Mouse (Mus musculus): ENCODE results near the gene Zfp866. TPM values are rescaled to one million over a fixed set of nuclear protein-coding genes. Genes with fewer than 3 reads are reported as not detected.

Zfp866 gene
- polyA plus RNA-seq, 1 experiment from 2014 or later = 30.6 TPM

- no peak overlapping the region for H3K27ac ChIP-seq (replicated peaks)
These were observed 5.9 kb upstream of the Zfp866 start for GRCm38 (mm10) chr8:69796721-69797345.

GRCm38 (mm10) chr8:69794901-69795300 lies 3.9 kb upstream of the Zfp866 start:
- no peaks in the 10 kb centered on the region for H3K9me3 ChIP-seq (replicated peaks)
- ATAC-seq (ENCODE audit: insufficient number of reproducible peaks, low FRiP score, low TSS enrichment, low read depth) = no peak
- no peak overlapping the region for H3K27ac ChIP-seq (replicated peaks)
- no peak overlapping the region for H3K4me3 ChIP-seq (replicated peaks)
- peaks cover 62% of the 10 kb centered on the region for H3K36me3 ChIP-seq
- no peak overlapping the region for H3K9ac ChIP-seq
- H3K4me1 ChIP-seq = peaks cover 23% of the 10 kb centered on the region
- H3K27me3 ChIP-seq = no peaks in the 10 kb centered on the region
- 93% methylated on average over 6 of the region's 6 CpGs for WGBS
- no peak overlapping the region for H3K4me2 ChIP-seq (replicated peaks)

More at GRCm38 (mm10) chr8:69796721-69797345, 5.9 kb upstream of the Zfp866 start:
- no peak overlapping the region for H3K4me2 ChIP-seq (replicated peaks)
- WGBS = 92% methylated on average over 16 of the region's 16 CpGs
- H3K9ac ChIP-seq = no peak overlapping the region
- no peak for ATAC-seq (ENCODE audit: insufficient number of reproducible peaks, low FRiP score, low TSS enrichment, low read depth)
- peaks cover 16% of the 10 kb centered on the region for H3K4me1 ChIP-seq
- no peaks in the 10 kb centered on the region for H3K27me3 ChIP-seq
- peaks cover 79% of the 10 kb centered on the region for H3K36me3 ChIP-seq
- no peaks in the 10 kb centered on the region for H3K9me3 ChIP-seq (replicated peaks)
- no peak overlapping the region for H3K4me3 ChIP-seq (replicated peaks)

GRCm38 (mm10) chr8:69794096-69794495 lies 3.1 kb upstream of the Zfp866 start:
- H3K4me1 ChIP-seq = peaks cover 25% of the 10 kb centered on the region
- no peak for ATAC-seq (ENCODE audit: insufficient number of reproducible peaks, low FRiP score, low TSS enrichment, low read depth)
- no peak overlapping the region for H3K4me2 ChIP-seq (replicated peaks)
- no peak overlapping the region for H3K27ac ChIP-seq (replicated peaks)
- H3K36me3 ChIP-seq = peaks cover 54% of the 10 kb centered on the region
- no peaks in the 10 kb centered on the region for H3K27me3 ChIP-seq
- no peak overlapping the region for H3K9ac ChIP-seq
- H3K4me3 ChIP-seq (replicated peaks) = no peak overlapping the region
- WGBS = 86% methylated on average over 3 of the region's 3 CpGs
- H3K9me3 ChIP-seq (replicated peaks) = no peaks in the 10 kb centered on the region

GRCm38 (mm10) chr8:69793666-69794065 lies 2.7 kb upstream of the Zfp866 start:
- no peak overlapping the region for H3K9ac ChIP-seq

GRCm38 (mm10) chr8:69791415-69792068 lies 564 bp upstream of the Zfp866 start:
- H3K27me3 ChIP-seq = no peaks in the 10 kb centered on the region
- H3K36me3 ChIP-seq = peaks cover 28% of the 10 kb centered on the region
- no peaks in the 10 kb centered on the region for H3K9me3 ChIP-seq (replicated peaks)
- H3K4me1 ChIP-seq = peaks cover 25% of the 10 kb centered on the region
- ATAC-seq (ENCODE audit: insufficient number of reproducible peaks, low FRiP score, low TSS enrichment, low read depth) = peak; percentile 68
- H3K9ac ChIP-seq = peak overlapping the region; percentile 81
- peak overlapping the region; percentile 100 for H3K4me3 ChIP-seq (replicated peaks)
- peak overlapping the region; percentile 77 for H3K4me2 ChIP-seq (replicated peaks)
- peak overlapping the region; percentile 89 for H3K27ac ChIP-seq (replicated peaks)
- WGBS = under 1% methylated on average over 43 of the region's 48 CpGs

More at GRCm38 (mm10) chr8:69793666-69794065, 2.7 kb upstream of the Zfp866 start:
- Histone ChIP-seq H3K4me3 (replicated peaks) (no peak overlapping the region), H3K36me3 (peaks cover 50% of the 10 kb centered on the region), H3K4me1 (peaks cover 25% of the 10 kb centered on the region), H3K27me3 (no peaks in the 10 kb centered on the region), H3K27ac (replicated peaks) (no peak overlapping the region), H3K4me2 (replicated peaks) (no peak overlapping the region), H3K9me3 (replicated peaks) (no peaks in the 10 kb centered on the region)
- no peak for ATAC-seq (ENCODE audit: insufficient number of reproducible peaks, low FRiP score, low TSS enrichment, low read depth)
- 87% methylated on average over 4 of the region's 4 CpGs for WGBS

GRCm38 (mm10) chr8:69790364-69790763 lies 614 bp downstream of the Zfp866 start:
- Histone ChIP-seq H3K9ac (peak overlapping the region; percentile 81; the same call in 1 of the 2 replicates), H3K9me3 (replicated peaks) (no peaks in the 10 kb centered on the region), H3K36me3 (peaks cover 17% of the 10 kb centered on the region), H3K4me2 (replicated peaks) (peak overlapping the region; percentile 77), H3K27me3 (no peaks in the 10 kb centered on the region), H3K4me1 (peaks cover 25% of the 10 kb centered on the region), H3K4me3 (replicated peaks) (peak overlapping the region; percentile 100), H3K27ac (replicated peaks) (peak overlapping the region; percentile 89; the same call in 1 of the 2 replicates)
- no peak for ATAC-seq (ENCODE audit: insufficient number of reproducible peaks, low FRiP score, low TSS enrichment, low read depth)
- WGBS = 28% methylated on average over 11 of the region's 11 CpGs

GRCm38 (mm10) chr8:69789731-69790130 lies 1.2 kb downstream of the Zfp866 start:
- peaks cover 11% of the 10 kb centered on the region for H3K36me3 ChIP-seq

GRCm38 (mm10) chr8:69789105-69789504 lies 1.9 kb downstream of the Zfp866 start:
- Histone ChIP-seq H3K4me2 (replicated peaks) (no peak overlapping the region), H3K9ac (no peak overlapping the region), H3K4me1 (peaks cover 25% of the 10 kb centered on the region), H3K36me3 (peaks cover 5% of the 10 kb centered on the region; the same call in 1 of the 2 replicates), H3K27me3 (no peaks in the 10 kb centered on the region), H3K27ac (replicated peaks) (no peak overlapping the region), H3K4me3 (replicated peaks) (no peak overlapping the region), H3K9me3 (replicated peaks) (no peaks in the 10 kb centered on the region)
- ATAC-seq (ENCODE audit: insufficient number of reproducible peaks, low FRiP score, low TSS enrichment, low read depth) = no peak
- WGBS = 89% methylated on average over 5 of the region's 5 CpGs

More at GRCm38 (mm10) chr8:69789731-69790130, 1.2 kb downstream of the Zfp866 start:
- Histone ChIP-seq H3K9ac (no peak overlapping the region), H3K4me2 (replicated peaks) (no peak overlapping the region), H3K4me3 (replicated peaks) (peak overlapping the region; percentile 100; the same call in 1 of the 2 replicates), H3K27me3 (no peaks in the 10 kb centered on the region), H3K9me3 (replicated peaks) (no peaks in the 10 kb centered on the region), H3K4me1 (peaks cover 25% of the 10 kb centered on the region), H3K27ac (replicated peaks) (peak overlapping the region; percentile 89; the same call in 1 of the 2 replicates)
- no peak for ATAC-seq (ENCODE audit: insufficient number of reproducible peaks, low FRiP score, low TSS enrichment, low read depth)
- WGBS = 58% methylated on average over 5 of the region's 5 CpGs

- WGBS = 67% methylated on average over 8 of the region's 12 CpGs
These were observed 13.9 kb downstream of the Zfp866 start for GRCm38 (mm10) chr8:69777111-69777510.

GRCm38 (mm10) chr8:69775149-69775534 lies 15.8 kb downstream of the Zfp866 start:
- H3K4me2 ChIP-seq (replicated peaks) = peak overlapping the region; percentile 54; the same call in 1 of the 2 replicates
- WGBS = 49% methylated on average over 2 of the region's 2 CpGs
- peak overlapping the region; percentile 100; the same call in 1 of the 2 replicates for H3K27ac ChIP-seq (replicated peaks)
- H3K27me3 ChIP-seq = no peaks in the 10 kb centered on the region
- H3K9me3 ChIP-seq (replicated peaks) = no peaks in the 10 kb centered on the region
- peaks cover 16% of the 10 kb centered on the region for H3K4me1 ChIP-seq
- H3K36me3 ChIP-seq = peaks cover 4% of the 10 kb centered on the region; the same call in 1 of the 2 replicates
- no peak overlapping the region for H3K9ac ChIP-seq
- no peak for ATAC-seq (ENCODE audit: insufficient number of reproducible peaks, low FRiP score, low TSS enrichment, low read depth)
- H3K4me3 ChIP-seq (replicated peaks) = peak overlapping the region; percentile 88

More at GRCm38 (mm10) chr8:69777111-69777510, 13.9 kb downstream of the Zfp866 start:
- Histone ChIP-seq H3K27ac (replicated peaks) (no peak overlapping the region), H3K4me1 (peaks cover 12% of the 10 kb centered on the region), H3K9ac (no peak overlapping the region), H3K36me3 (no peaks in the 10 kb centered on the region), H3K4me3 (replicated peaks) (no peak overlapping the region), H3K27me3 (no peaks in the 10 kb centered on the region), H3K4me2 (replicated peaks) (no peak overlapping the region), H3K9me3 (replicated peaks) (no peaks in the 10 kb centered on the region)
- ATAC-seq (ENCODE audit: insufficient number of reproducible peaks, low FRiP score, low TSS enrichment, low read depth) = no peak

GRCm38 (mm10) chr8:69774503-69775148 lies 16.4 kb downstream of the Zfp866 start, which contains the start of gene Gm20422:
Gm20422 (minus strand) TSS chr8:69774886.
- H3K36me3 ChIP-seq = peaks cover 8% of the 10 kb centered on the region
- H3K9ac ChIP-seq = peak within 1 kb of the TSS; percentile 99
- peak within 1 kb of the TSS; percentile 88 for H3K4me3 ChIP-seq (replicated peaks)
- under 1% methylated on average over 41 of the region's 41 CpGs for WGBS
- H3K4me2 ChIP-seq (replicated peaks) = peak within 1 kb of the TSS; percentile 54
- H3K27me3 ChIP-seq = no peaks in the 10 kb centered on the region
- peaks cover 16% of the 10 kb centered on the region for H3K4me1 ChIP-seq
- H3K9me3 ChIP-seq (replicated peaks) = no peaks in the 10 kb centered on the region
- ATAC-seq (ENCODE audit: insufficient number of reproducible peaks, low FRiP score, low TSS enrichment, low read depth) = peak; percentile 99
- peak within 1 kb of the TSS; percentile 100 for H3K27ac ChIP-seq (replicated peaks)
